Mouse (Mus musculus): Measurements from ENCODE around the gene Jph2. TPM values are rescaled to one million over a fixed set of nuclear protein-coding genes. Genes with fewer than 3 reads are reported as not detected.

Gene Jph2
- total and polyA plus RNA-seq, 3 experiments: 0.04 to 0.19 TPM; not detected in 1

- TF ChIP-seq EP300 (IDR thresholded peaks at IDR 0.05; ENCODE audit: low read depth in 1 of 2, low read length in 2 of 2) (peak in 1 of 2 experiments; percentile 37; a peak in 1 of 4 replicates), NRF1 (IDR thresholded peaks at IDR 0.05; ENCODE audit: insufficient read depth, low read depth, low read length, poor library complexity, severe bottlenecking) (peak; percentile 87)
These were observed 21.7 kb upstream of the Jph2 start (continued) for GRCm38 (mm10) chr2:163419346-163420045.

DNA sequence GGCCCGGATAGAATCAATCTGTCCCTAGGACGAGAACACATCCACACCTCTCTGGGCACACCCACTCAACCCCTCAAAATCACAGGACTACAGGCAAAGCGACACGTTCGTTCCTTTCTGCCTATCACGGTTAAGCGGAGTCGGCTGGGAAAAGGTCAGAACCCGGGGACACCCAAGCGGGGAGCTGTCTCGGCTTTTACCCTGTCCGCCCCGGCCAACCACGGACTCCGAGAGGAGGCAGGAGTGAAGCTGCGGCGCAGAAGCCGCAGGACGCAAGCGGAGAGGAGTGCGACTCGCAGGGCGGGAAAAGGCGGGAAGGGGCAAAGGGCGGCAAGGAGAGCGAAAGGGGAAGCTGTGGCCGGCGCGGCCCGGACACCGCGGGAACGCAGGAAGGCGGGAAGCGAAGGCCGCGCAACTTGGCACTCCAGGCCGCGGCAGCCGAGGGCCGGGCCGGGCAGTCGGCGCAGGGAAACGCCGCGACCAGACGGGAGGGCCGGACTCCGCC, 21.1 kb upstream of the Jph2 start:
- Histone ChIP-seq H3K9ac (ENCODE audit: control insufficient read depth, low read depth, low read length, poor library complexity, severe bottlenecking) (peak overlapping the region; percentile 91), H3K4me1 (ENCODE audit: control insufficient read depth in 1 of 2, insufficient read depth in 2 of 2, low read length in 2 of 2) (peaks cover 6 to 13% of the 10 kb centered on the region in 2 experiments), H3K36me3 (ENCODE audit: control insufficient read depth in 1 of 2, insufficient read depth in 2 of 2, low read length in 2 of 2) (peaks cover 9 to 31% of the 10 kb centered on the region in 2 experiments), H3K79me2 (ENCODE audit: control insufficient read depth, insufficient read depth, low read length, poor library complexity) (peaks cover 45% of the 10 kb centered on the region), H3K4me3 (ENCODE audit: control insufficient read depth in 1 of 2, insufficient read depth in 1 of 2, low read depth in 2 of 2, low read length in 2 of 2) (peak overlapping the region; percentile 77 to 95), H3K9me3 (replicated peaks; ENCODE audit: insufficient read depth, low read length) (no peaks in the 10 kb centered on the region), H3K27me3 (ENCODE audit: control insufficient read depth in 1 of 2, insufficient read depth in 2 of 2, low read length in 2 of 2) (no peaks in the 10 kb centered on the region), H3K27ac (ENCODE audit: control insufficient read depth, low read depth, low read length) (peak overlapping the region; percentile 77)
- TF ChIP-seq E2F4 (IDR thresholded peaks at IDR 0.05; ENCODE audit: borderline replicate concordance, low read depth, low read length): peak; percentile 90; the same call in 1 of the 2 replicates
- no peak for TF ChIP-seq JUND (IDR thresholded peaks at IDR 0.05; ENCODE audit: low read depth, low read length)
- TF ChIP-seq SIN3A (IDR thresholded peaks at IDR 0.05; ENCODE audit: low read length): no peak
- no peak for TF ChIP-seq ELF1 (IDR thresholded peaks at IDR 0.05; ENCODE audit: low read depth, low read length)
- TF ChIP-seq RCOR1 (IDR thresholded peaks at IDR 0.05; ENCODE audit: low read depth, low read length): no peak
- TF ChIP-seq UBTF (IDR thresholded peaks at IDR 0.05; ENCODE audit: borderline replicate concordance, insufficient read depth, low read depth, low read length): peak; percentile 89; the same call in 1 of the 2 replicates
- TF ChIP-seq POLR2A (IDR thresholded peaks at IDR 0.05; ENCODE audit: control insufficient read depth in 1 of 2, insufficient read depth in 1 of 2, low read depth in 1 of 2, low read length in 2 of 2, poor library complexity in 1 of 2): no peak
- no peak for TF ChIP-seq ZNF384 (IDR thresholded peaks at IDR 0.05; ENCODE audit: low read depth, low read length)
- TF ChIP-seq TCF12 (IDR thresholded peaks at IDR 0.05; ENCODE audit: low read depth, low read length): no peak
- DNase-seq (ENCODE audit: low read depth, low spot score): peak; percentile 82

DNA sequence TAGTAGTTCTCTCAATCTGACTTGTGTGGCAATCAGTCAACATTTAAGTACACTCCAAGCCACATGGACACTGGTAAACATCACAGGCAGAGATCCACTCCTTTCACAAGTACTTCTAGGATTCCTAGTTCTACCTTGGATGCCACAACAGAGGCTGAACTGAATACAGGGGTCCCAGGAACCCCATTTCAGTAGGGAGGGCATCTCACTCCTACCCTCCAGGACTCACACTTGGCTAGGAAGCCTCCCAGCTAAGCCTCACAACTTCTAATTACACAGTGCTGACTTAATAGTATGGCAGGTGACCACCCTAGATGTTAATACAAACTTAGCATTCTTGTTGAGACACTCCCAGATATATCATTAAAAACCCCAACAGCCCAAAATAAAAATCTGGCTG, 20.0 kb upstream of the Jph2 start:
- no peak for DNase-seq (ENCODE audit: low read depth, low spot score)
- TF ChIP-seq TAL1 (IDR thresholded peaks at IDR 0.05; ENCODE audit: low read length) (no peak), ETS1 (IDR thresholded peaks at IDR 0.05; ENCODE audit: low read depth, low read length) (no peak), GATA1 (IDR thresholded peaks at IDR 0.05; ENCODE audit: low read depth, low read length) (no peak), KAT2A (conservative IDR thresholded peaks at IDR 0.05; ENCODE audit: low read depth, low read length) (no peak), BHLHE40 (IDR thresholded peaks at IDR 0.05; ENCODE audit: borderline replicate concordance, low read depth, low read length) (no peak), POLR2AphosphoS2 (IDR thresholded peaks at IDR 0.05; ENCODE audit: low read length) (no peak), HCFC1 (IDR thresholded peaks at IDR 0.05; ENCODE audit: low read depth, low read length) (no peak)
- Histone ChIP-seq H3K9me3 (replicated peaks; ENCODE audit: insufficient read depth, low read length) (no peaks in the 10 kb centered on the region), H3K36me3 (ENCODE audit: control insufficient read depth in 1 of 2, insufficient read depth in 2 of 2, low read length in 2 of 2) (peaks cover 16 to 31% of the 10 kb centered on the region in 2 experiments), H3K27ac (ENCODE audit: control insufficient read depth, low read depth, low read length) (no peak overlapping the region), H3K9ac (ENCODE audit: control insufficient read depth, low read depth, low read length, poor library complexity, severe bottlenecking) (peak overlapping the region; percentile 91), H3K79me2 (ENCODE audit: control insufficient read depth, insufficient read depth, low read length, poor library complexity) (peaks cover 45% of the 10 kb centered on the region), H3K4me3 (ENCODE audit: control insufficient read depth in 1 of 2, insufficient read depth in 1 of 2, low read depth in 2 of 2, low read length in 2 of 2) (peak overlapping the region; percentile 77 to 95), H3K27me3 (ENCODE audit: control insufficient read depth in 1 of 2, insufficient read depth in 2 of 2, low read length in 2 of 2) (no peaks in the 10 kb centered on the region), H3K4me1 (ENCODE audit: control insufficient read depth in 1 of 2, insufficient read depth in 2 of 2, low read length in 2 of 2) (peaks cover 6 to 11% of the 10 kb centered on the region in 2 experiments)
